Mouse (Mus musculus) liver, adult 2 months (tissue): Measurements from ENCODE around the gene Hpcal1. TPM values are rescaled to one million over a fixed set of nuclear protein-coding genes. Genes with fewer than 3 reads are reported as not detected.

Experiments
- DNase-seq: peaks from one replicate; pipeline ENCODE4 v3.0.0-alpha.2; 2011; ENCODE audit warnings: low read depth, low spot score; ENCODE audit errors: extremely low read depth
- H3K27ac ChIP-seq: fragments of 200-500 bp; replicated peaks from 2 replicates; pipeline ENCODE4 v1.5.1; 2012; ENCODE audit warnings: low read depth, mild to moderate bottlenecking, control low read depth, inconsistent platforms, low read length; ENCODE audit not compliant: insufficient read depth
- H3K27me3 ChIP-seq: fragments of 200-500 bp; 2 replicates; pipeline ENCODE4 v1.6.1; 2012; ENCODE audit warnings: mild to moderate bottlenecking, moderate library complexity, low read length, inconsistent platforms; ENCODE audit not compliant: control insufficient read depth, insufficient read depth
- H3K36me3 ChIP-seq: fragments of 200-500 bp; 2 replicates; pipeline ENCODE4 v1.6.1; 2012; ENCODE audit warnings: low read length, inconsistent platforms; ENCODE audit not compliant: control insufficient read depth, insufficient read depth
- H3K4me1 ChIP-seq: fragments of 200-500 bp; 2 replicates; pipeline ENCODE4 v1.6.1; 2011; ENCODE audit warnings: low read length; ENCODE audit not compliant: control insufficient read depth, insufficient read depth
- H3K4me3 ChIP-seq: fragments of 200-500 bp; 2 replicates; pipeline ENCODE4 v1.5.1; 2011; ENCODE audit warnings: low read depth, mild to moderate bottlenecking, control low read depth, low read length, moderate library complexity; ENCODE audit not compliant: insufficient read depth
- H3K79me2 ChIP-seq: fragments of 200-500 bp; 2 replicates; pipeline ENCODE4 v1.6.1; 2012; ENCODE audit warnings: inconsistent platforms, mild to moderate bottlenecking, low read length, moderate library complexity; ENCODE audit not compliant: control insufficient read depth, insufficient read depth
- H3K9ac ChIP-seq: fragments of 200-500 bp; 2 replicates; pipeline ENCODE4 v1.6.1; 2012; ENCODE audit warnings: low read depth, mild to moderate bottlenecking, control low read depth, inconsistent platforms, low read length
- CTCF ChIP-seq: fragments of 200-500 bp; IDR thresholded peaks from 2 replicates; pipeline ENCODE4 v1.5.1; 2011; ENCODE audit warnings: low read depth, low read length, control low read depth
- POLR2A ChIP-seq: fragments of 200-500 bp; IDR thresholded peaks from 2 replicates; pipeline ENCODE4 v1.6.1; 2011; ENCODE audit warnings: low read length, control low read depth; ENCODE audit not compliant: insufficient read depth; ENCODE audit errors: extremely low read depth
- WGBS: fragments of 180-500 bp; shearing (Covaris S2); methylation state at CpG from one replicate; pipeline ENCODE4 v1.1.7; 2018; 5-methylcytosine and 5-hydroxymethylcytosine counted together
- polyA plus RNA-seq: library from polyadenylated mRNA; depleted of rRNA; stranded (reverse); fragments of >200 nt; gene quantifications from 2 replicates; pipeline ENCODE4 v1.2.3, GENCODE M21; 2012; rRNA removed
- total RNA-seq: library from RNA; depleted of rRNA; stranded (reverse); fragments of >200 nt; gene quantifications from 2 replicates; pipeline ENCODE4 v1.2.3, GENCODE M21; 2014; rRNA removed

The Hpcal1 gene
- 8.5 and 10.5 TPM in 2 replicates for total RNA-seq
- polyA plus RNA-seq: 16.6 and 23.2 TPM in 2 replicates

DNA sequence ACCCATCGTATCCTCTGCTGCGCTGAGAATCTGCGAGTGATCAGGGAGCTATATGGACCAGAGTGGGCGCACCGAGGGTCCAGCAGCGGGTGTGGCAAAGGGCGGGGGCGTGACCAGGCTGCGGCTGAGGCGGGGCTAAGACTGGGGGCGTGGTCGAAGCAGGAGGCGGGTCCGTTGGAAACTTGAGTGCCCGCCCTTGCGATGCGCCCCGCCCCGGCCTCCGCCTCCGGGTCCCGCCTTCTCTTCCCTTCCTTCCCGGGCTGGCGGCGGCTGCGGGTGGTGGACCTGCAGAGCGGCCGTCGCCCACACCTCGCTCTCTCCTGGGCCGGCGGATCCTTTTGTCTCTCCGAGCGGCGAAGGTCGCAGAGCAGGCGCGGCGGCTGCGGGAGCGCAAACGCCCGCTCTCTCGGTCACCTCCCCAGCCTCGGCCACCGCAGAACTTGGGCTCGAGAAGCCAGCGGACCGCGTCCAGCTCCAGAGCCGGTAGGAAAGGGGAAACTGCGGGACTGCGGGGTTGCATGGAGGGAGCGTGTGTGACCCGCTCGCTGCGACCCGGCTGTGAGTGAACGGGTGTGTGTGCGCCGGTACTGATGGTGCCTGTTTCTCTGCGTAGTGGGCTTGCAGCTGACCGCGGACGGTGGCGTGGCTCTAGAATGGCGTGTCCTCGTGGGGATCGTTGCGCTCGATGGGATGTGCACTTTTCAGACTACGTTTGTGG, at the start of gene Hpcal1:
Gene Hpcal1 (plus strand): TSS at position 293 of the 718 bp plus-strand sequence.
- peaks cover 9% of the 10 kb centered on the region; the same call in 1 of the 2 replicates for H3K4me1 ChIP-seq
- no peaks in the 10 kb centered on the region for H3K27me3 ChIP-seq
- peak; percentile 72 for DNase-seq
- H3K4me3 ChIP-seq: peak within 1 kb of the TSS; percentile 92
- peak within 1 kb of the TSS; percentile 89 for H3K9ac ChIP-seq
- peaks cover 23% of the 10 kb centered on the region for H3K79me2 ChIP-seq
- no peaks in the 10 kb centered on the region for H3K36me3 ChIP-seq
- TF ChIP-seq POLR2A: peak; percentile 85
- no peak for TF ChIP-seq CTCF
- H3K27ac ChIP-seq: peak within 1 kb of the TSS; percentile 88
- under 1% methylated on average over 72 of the region's 72 CpGs for WGBS

DNA sequence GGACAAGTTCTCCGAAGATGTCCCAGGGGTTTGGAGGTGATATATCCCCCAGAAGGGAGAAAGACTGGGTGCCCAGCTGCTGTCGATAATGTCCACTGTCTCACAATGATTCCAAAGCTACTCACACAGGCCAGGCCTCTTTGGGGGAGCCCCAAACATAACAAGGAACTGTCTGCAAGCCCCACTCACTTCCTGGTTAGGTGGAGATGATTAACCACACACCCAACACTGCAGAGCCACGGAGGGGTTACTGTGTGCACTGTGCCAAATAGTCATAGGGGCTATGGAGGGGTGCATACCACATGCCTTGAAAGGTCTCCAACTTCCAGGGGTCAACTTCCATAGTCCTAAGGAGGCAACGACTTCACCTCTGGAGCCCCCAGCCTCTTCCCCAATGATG, 49.4 kb upstream of the Hpcal1 start:
- Histone ChIP-seq H3K4me1 (no peaks in the 10 kb centered on the region), H3K27me3 (no peaks in the 10 kb centered on the region), H3K79me2 (no peaks in the 10 kb centered on the region), H3K4me3 (no peak overlapping the region), H3K9ac (no peak overlapping the region), H3K27ac (no peak overlapping the region), H3K36me3 (no peaks in the 10 kb centered on the region)
- DNase-seq: no peak
- WGBS: 65% methylated on average over 4 of the region's 4 CpGs
- TF ChIP-seq CTCF (no peak), POLR2A (no peak)

DNA sequence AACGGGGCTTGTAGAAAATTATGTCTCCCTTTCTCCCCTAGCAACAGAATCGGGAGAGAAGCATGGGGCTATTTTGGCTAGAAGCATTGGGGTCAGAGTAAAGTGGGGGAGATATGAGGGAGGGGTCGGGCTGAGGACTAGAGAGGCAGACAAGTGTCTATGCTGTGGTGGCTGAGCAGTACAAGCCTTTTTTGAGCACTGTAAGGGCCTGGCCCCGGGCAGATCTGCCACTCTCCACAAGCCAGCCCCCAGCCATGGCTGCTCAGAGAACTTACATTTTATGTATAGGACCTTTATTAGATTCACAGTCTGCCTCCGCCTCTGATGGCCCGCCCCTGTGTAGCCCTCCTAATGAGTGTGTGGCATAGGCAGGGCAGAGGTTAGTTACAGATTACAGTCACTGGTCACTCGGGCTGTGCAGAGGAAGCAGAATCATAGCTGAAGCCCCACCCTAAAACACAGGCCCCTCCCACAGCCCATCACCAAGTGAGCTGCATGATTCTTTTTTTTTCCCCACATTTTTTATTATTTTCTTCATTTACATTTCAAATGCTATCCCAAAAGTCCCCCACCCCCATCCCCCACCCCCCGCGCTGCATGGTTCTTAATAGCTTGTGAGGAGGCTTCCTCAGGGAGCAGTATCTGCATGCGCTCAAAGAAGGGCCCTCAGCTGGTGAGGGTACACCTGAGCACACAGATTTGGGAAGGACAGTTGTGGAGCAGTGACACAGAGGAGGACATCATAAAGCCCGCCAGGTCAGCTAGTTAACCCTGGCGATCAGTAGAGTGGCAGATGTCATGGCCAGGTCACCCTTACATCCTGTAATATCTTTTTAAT, 46.1 kb upstream of the Hpcal1 start:
- Histone ChIP-seq H3K79me2 (no peaks in the 10 kb centered on the region), H3K27ac (no peak overlapping the region), H3K4me1 (no peaks in the 10 kb centered on the region), H3K27me3 (no peaks in the 10 kb centered on the region), H3K9ac (no peak overlapping the region), H3K36me3 (no peaks in the 10 kb centered on the region), H3K4me3 (no peak overlapping the region)
- no peak for TF ChIP-seq CTCF
- no peak for TF ChIP-seq POLR2A
- WGBS: 84% methylated on average over 12 of the region's 12 CpGs
- no peak for DNase-seq

DNA sequence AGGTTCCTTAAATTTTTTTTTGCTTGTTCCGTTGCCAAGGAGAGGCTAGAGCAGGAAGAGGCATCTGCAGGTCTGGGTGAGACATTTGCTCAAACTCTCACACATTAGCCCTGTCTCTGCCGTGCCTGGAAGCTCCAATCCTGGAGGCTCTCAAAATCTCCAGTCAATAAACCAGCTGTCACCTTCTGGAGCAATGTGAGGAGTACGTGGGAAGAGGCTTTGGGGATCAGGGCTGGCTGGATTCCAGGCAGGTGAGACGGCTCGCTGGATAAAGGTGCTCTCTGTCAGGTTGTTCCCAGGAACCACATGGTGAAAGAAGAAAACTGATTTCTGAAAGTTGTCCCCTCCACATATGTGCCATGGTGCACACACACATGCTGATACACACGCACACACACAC, 44.2 kb upstream of the Hpcal1 start:
- Histone ChIP-seq H3K36me3 (no peaks in the 10 kb centered on the region), H3K27me3 (no peaks in the 10 kb centered on the region), H3K9ac (no peak overlapping the region), H3K4me1 (no peaks in the 10 kb centered on the region), H3K27ac (no peak overlapping the region), H3K79me2 (no peaks in the 10 kb centered on the region), H3K4me3 (no peak overlapping the region)
- TF ChIP-seq CTCF (no peak), POLR2A (no peak)
- DNase-seq: no peak
- 66% methylated on average over 6 of the region's 6 CpGs for WGBS

DNA sequence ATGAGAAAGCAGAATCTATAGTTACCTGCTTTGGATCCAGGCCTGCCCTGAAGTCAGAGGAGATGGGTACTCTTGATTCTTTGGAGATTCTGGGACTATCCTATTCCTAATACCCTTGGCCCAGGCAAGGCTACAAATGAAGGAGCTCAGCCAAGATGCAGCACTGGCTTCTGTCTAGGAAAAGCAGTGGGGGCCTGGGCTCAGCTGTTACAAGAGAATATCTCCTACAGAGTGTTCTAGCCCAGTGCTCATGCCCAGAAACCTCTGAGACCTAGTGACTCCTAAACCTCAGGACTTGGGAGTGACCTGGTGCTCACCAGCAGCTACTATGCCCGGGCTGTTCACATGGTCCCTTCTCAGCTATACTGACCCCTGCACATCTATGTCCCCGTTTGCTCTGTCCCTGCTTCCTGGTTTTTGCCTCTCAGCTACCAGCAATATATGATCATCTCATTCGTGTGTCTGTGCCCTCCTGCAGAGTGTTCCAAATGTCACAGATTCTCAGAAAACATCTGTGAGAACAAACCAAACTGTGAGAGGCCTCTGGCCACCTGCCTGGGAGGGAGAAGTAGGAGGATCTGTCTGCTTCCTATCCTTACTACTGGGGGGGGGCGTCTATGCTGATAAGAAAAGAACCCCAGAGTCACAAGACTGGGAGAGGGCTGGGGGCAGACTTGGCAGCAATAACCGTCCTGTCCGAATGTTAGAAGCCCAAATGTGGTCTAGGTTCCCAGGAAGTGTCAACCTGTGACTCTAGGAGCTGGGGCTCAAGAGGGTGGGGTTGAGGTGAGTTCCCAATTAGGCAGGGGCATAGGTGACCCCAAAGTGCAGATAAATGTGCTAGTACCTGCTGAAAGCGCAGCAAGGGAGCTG, 39.2 kb upstream of the Hpcal1 start:
- WGBS: 76% methylated on average over 7 of the region's 7 CpGs
- H3K4me1 ChIP-seq: no peaks in the 10 kb centered on the region
- no peaks in the 10 kb centered on the region for H3K27me3 ChIP-seq
- H3K27ac ChIP-seq: no peak overlapping the region
- TF ChIP-seq POLR2A: no peak
- no peak for TF ChIP-seq CTCF
- H3K4me3 ChIP-seq: no peak overlapping the region
- no peak overlapping the region for H3K9ac ChIP-seq
- no peaks in the 10 kb centered on the region for H3K36me3 ChIP-seq
- H3K79me2 ChIP-seq: no peaks in the 10 kb centered on the region
- no peak for DNase-seq
